Mouse (Mus musculus) bone marrow macrophage, adult 2 months (primary cell): ENCODE data around the gene Igf1r. TPM values are rescaled to one million over a fixed set of nuclear protein-coding genes. Genes with fewer than 3 reads are reported as not detected.

Experiments used
- H3K27ac ChIP-seq: 2 replicates; pipeline ENCODE4 v1.5.1; 2012; ENCODE audit warnings: low read depth, low read length; ENCODE audit not compliant: insufficient read depth
- H3K4me1 ChIP-seq: 2 replicates; pipeline ENCODE4 v1.6.1; 2012; ENCODE audit warnings: low read length; ENCODE audit not compliant: control insufficient read depth, insufficient read depth
- H3K4me3 ChIP-seq: 2 replicates; pipeline ENCODE4 v1.5.1; 2012; ENCODE audit warnings: mild to moderate bottlenecking, low read length, moderate library complexity; ENCODE audit not compliant: insufficient read depth
- CTCF ChIP-seq: IDR thresholded peaks from 2 replicates; pipeline ENCODE4 v1.5.1; 2012; ENCODE audit warnings: low read depth, mild to moderate bottlenecking, low read length, moderate library complexity
- POLR2A ChIP-seq: IDR thresholded peaks from 2 replicates; pipeline ENCODE4 v1.6.1; 2012; ENCODE audit warnings: mild to moderate bottlenecking, low read depth, low read length, borderline replicate concordance
- polyA plus RNA-seq: library from polyadenylated mRNA; stranded (reverse); fragments of >200 nt; gene quantifications from 2 replicates; pipeline ENCODE4 v1.2.4, GENCODE M21; 2012; ENCODE audit not compliant: missing spikeins, insufficient read depth, insufficient read length

Igf1r gene
- polyA plus RNA-seq, 1 experiment, result 6.0 TPM

- Histone ChIP-seq H3K27ac (no peak overlapping the region), H3K4me1 (peaks cover 31% of the 10 kb centered on the region), H3K4me3 (no peak overlapping the region)
- TF ChIP-seq POLR2A (no peak), CTCF (no peak)
Measured at GRCm38 (mm10) chr7:68164074-68164473, 211.4 kb downstream of the Igf1r start.

GRCm38 (mm10) chr7:68172776-68173175 lies 220.1 kb downstream of the Igf1r start:
- TF ChIP-seq CTCF, result no peak
- Histone ChIP-seq H3K4me3 (no peak overlapping the region), H3K4me1 (no peaks in the 10 kb centered on the region)

GRCm38 (mm10) chr7:68179672-68180071 lies 227.0 kb downstream of the Igf1r start:
- Histone ChIP-seq H3K4me1 (no peaks in the 10 kb centered on the region), H3K4me3 (no peak overlapping the region), H3K27ac (no peak overlapping the region)
- no peak for TF ChIP-seq POLR2A
- TF ChIP-seq CTCF, result no peak

More at GRCm38 (mm10) chr7:68172776-68173175, 220.1 kb downstream of the Igf1r start:
- H3K27ac ChIP-seq, result no peak overlapping the region

- no peak for TF ChIP-seq CTCF
- TF ChIP-seq POLR2A, result no peak
- no peaks in the 10 kb centered on the region for H3K4me1 ChIP-seq
Measured at GRCm38 (mm10) chr7:68181104-68181503, 228.5 kb downstream of the Igf1r start.

GRCm38 (mm10) chr7:68182025-68182424 lies 229.4 kb downstream of the Igf1r start:
- Histone ChIP-seq H3K27ac (no peak overlapping the region), H3K4me3 (no peak overlapping the region), H3K4me1 (no peaks in the 10 kb centered on the region)
- TF ChIP-seq POLR2A (no peak), CTCF (no peak)

More at GRCm38 (mm10) chr7:68181104-68181503, 228.5 kb downstream of the Igf1r start:
- Histone ChIP-seq H3K4me3 (no peak overlapping the region), H3K27ac (no peak overlapping the region)

GRCm38 (mm10) chr7:68182773-68183172 lies 230.1 kb downstream of the Igf1r start:
- Histone ChIP-seq H3K27ac (no peak overlapping the region), H3K4me1 (no peaks in the 10 kb centered on the region), H3K4me3 (no peak overlapping the region)
- no peak for TF ChIP-seq POLR2A
- TF ChIP-seq CTCF, result no peak

GRCm38 (mm10) chr7:68183421-68183820 lies 230.8 kb downstream of the Igf1r start:
- Histone ChIP-seq H3K27ac (no peak overlapping the region), H3K4me1 (no peaks in the 10 kb centered on the region)
- TF ChIP-seq POLR2A (no peak), CTCF (no peak)

GRCm38 (mm10) chr7:68189211-68189610 lies 236.6 kb downstream of the Igf1r start:
- Histone ChIP-seq H3K27ac (no peak overlapping the region), H3K4me1 (no peaks in the 10 kb centered on the region), H3K4me3 (no peak overlapping the region)
- no peak for TF ChIP-seq CTCF
- TF ChIP-seq POLR2A, result no peak

More at GRCm38 (mm10) chr7:68183421-68183820, 230.8 kb downstream of the Igf1r start:
- H3K4me3 ChIP-seq, result no peak overlapping the region

- no peak overlapping the region for H3K4me3 ChIP-seq
Measured at GRCm38 (mm10) chr7:68189691-68190456, 237.2 kb downstream of the Igf1r start.

GRCm38 (mm10) chr7:68193958-68194695 lies 241.5 kb downstream of the Igf1r start:
- Histone ChIP-seq H3K4me3 (no peak overlapping the region), H3K27ac (no peak overlapping the region), H3K4me1 (no peaks in the 10 kb centered on the region)
- TF ChIP-seq CTCF (no peak), POLR2A (no peak)

More at GRCm38 (mm10) chr7:68189691-68190456, 237.2 kb downstream of the Igf1r start:
- H3K27ac ChIP-seq, result no peak overlapping the region
- TF ChIP-seq CTCF, result no peak
- no peak for TF ChIP-seq POLR2A
- no peaks in the 10 kb centered on the region for H3K4me1 ChIP-seq
